Mouse (Mus musculus): Measurements from ENCODE around the gene Klf2. TPM values are rescaled to one million over a fixed set of nuclear protein-coding genes. Genes with fewer than 3 reads are reported as not detected.
A peak's percentile ranks its signal among the peaks of the same experiment; 100 is the strongest.

Klf2 gene
- polyA plus RNA-seq, 1 experiment from 2014 or later, result 2.9 TPM

GRCm38 (mm10) chr8:72353700-72354045 is 34.8 kb downstream of the Klf2 start:
- 0 out of 2 replicates have a peak overlapping the region, but pooled peaks have one; percentile 2 for H3K4me2 ChIP-seq
- H3K4me1 ChIP-seq (replicated peaks), result peaks cover 60% of the 10 kb centered on the region
- H3K27ac ChIP-seq, result peak overlapping the region; percentile 37; the same call in 1 of the 2 replicates
- no peak for DNase-seq
- no peaks in the 10 kb centered on the region for H3K9me3 ChIP-seq (replicated peaks)
- ATAC-seq (ENCODE audit: low read depth), result no peak
- no peaks in the 10 kb centered on the region for H3K27me3 ChIP-seq
- no peak overlapping the region for H3K9ac ChIP-seq
- peaks cover 23% of the 10 kb centered on the region for H3K36me3 ChIP-seq
- no peak overlapping the region for H3K4me3 ChIP-seq (replicated peaks)
- 65% methylated on average over 7 of the region's 7 CpGs for WGBS (ENCODE audit: insufficient replicate concordance)

- H3K9ac ChIP-seq, result no peak overlapping the region
- peaks cover 60% of the 10 kb centered on the region for H3K4me1 ChIP-seq (replicated peaks)
- no peak overlapping the region for H3K4me3 ChIP-seq (replicated peaks)
- 0 out of 2 replicates have a peak overlapping the region, but pooled peaks have one; percentile 2 for H3K4me2 ChIP-seq
- ATAC-seq (ENCODE audit: low read depth) (peak; percentile 47), DNase-seq (peak; percentile 11)
- no peaks in the 10 kb centered on the region for H3K9me3 ChIP-seq (replicated peaks)
- peak overlapping the region; percentile 44; the same call in 1 of the 2 replicates for H3K27ac ChIP-seq
- no peaks in the 10 kb centered on the region for H3K27me3 ChIP-seq
- peaks cover 26% of the 10 kb centered on the region for H3K36me3 ChIP-seq
- 5% methylated on average over 11 of the region's 11 CpGs for WGBS (ENCODE audit: insufficient replicate concordance)
Observed at GRCm38 (mm10) chr8:72354272-72354671, 35.4 kb downstream of the Klf2 start.

GRCm38 (mm10) chr8:72356593-72356992 is 37.8 kb downstream of the Klf2 start:
- Histone ChIP-seq H3K9ac (no peak overlapping the region), H3K27ac (no peak overlapping the region), H3K36me3 (peaks cover 39% of the 10 kb centered on the region), H3K4me3 (replicated peaks) (no peak overlapping the region), H3K27me3 (no peaks in the 10 kb centered on the region), H3K9me3 (replicated peaks) (no peaks in the 10 kb centered on the region), H3K4me1 (replicated peaks) (peaks cover 47% of the 10 kb centered on the region), H3K4me2 (no peak overlapping the region)
- no peak for DNase-seq
- WGBS (ENCODE audit: insufficient replicate concordance), result 77% methylated on average over 3 of the region's 3 CpGs
- ATAC-seq (ENCODE audit: low read depth), result no peak

GRCm38 (mm10) chr8:72360162-72360561 is 41.3 kb downstream of the Klf2 start:
- Histone ChIP-seq H3K36me3 (peaks cover 73% of the 10 kb centered on the region), H3K27me3 (no peaks in the 10 kb centered on the region), H3K9me3 (replicated peaks) (no peaks in the 10 kb centered on the region), H3K4me3 (replicated peaks) (no peak overlapping the region), H3K4me2 (no peak overlapping the region), H3K27ac (no peak overlapping the region), H3K4me1 (replicated peaks) (peaks cover 11% of the 10 kb centered on the region), H3K9ac (no peak overlapping the region)
- ATAC-seq (ENCODE audit: low read depth) (no peak), DNase-seq (no peak)

- Histone ChIP-seq H3K4me1 (replicated peaks) (no peaks in the 10 kb centered on the region), H3K27me3 (no peaks in the 10 kb centered on the region), H3K9ac (no peak overlapping the region), H3K4me3 (replicated peaks) (no peak overlapping the region), H3K27ac (no peak overlapping the region), H3K4me2 (no peak overlapping the region), H3K9me3 (replicated peaks) (no peaks in the 10 kb centered on the region), H3K36me3 (peaks cover 78% of the 10 kb centered on the region)
- no peak for ATAC-seq (ENCODE audit: low read depth)
- DNase-seq, result no peak
- WGBS (ENCODE audit: insufficient replicate concordance), result 83% methylated on average over 4 of the region's 4 CpGs
Observed at GRCm38 (mm10) chr8:72362754-72363153, 43.9 kb downstream of the Klf2 start.

- Histone ChIP-seq H3K4me1 (replicated peaks) (no peaks in the 10 kb centered on the region), H3K27ac (no peak overlapping the region), H3K36me3 (peaks cover 81% of the 10 kb centered on the region), H3K27me3 (no peaks in the 10 kb centered on the region), H3K9ac (no peak overlapping the region), H3K4me3 (replicated peaks) (no peak overlapping the region), H3K9me3 (replicated peaks) (no peaks in the 10 kb centered on the region), H3K4me2 (no peak overlapping the region)
- ATAC-seq (ENCODE audit: low read depth), result no peak
- WGBS (ENCODE audit: insufficient replicate concordance), result 76% methylated on average over 7 of the region's 7 CpGs
- no peak for DNase-seq
Observed at GRCm38 (mm10) chr8:72363457-72363856, 44.6 kb downstream of the Klf2 start.

- no peak for ATAC-seq (ENCODE audit: low read depth)
- Histone ChIP-seq H3K4me1 (replicated peaks) (no peaks in the 10 kb centered on the region), H3K27me3 (no peaks in the 10 kb centered on the region), H3K27ac (no peak overlapping the region), H3K4me2 (no peak overlapping the region), H3K9ac (no peak overlapping the region), H3K9me3 (replicated peaks) (no peaks in the 10 kb centered on the region), H3K36me3 (peaks cover 88% of the 10 kb centered on the region), H3K4me3 (replicated peaks) (no peak overlapping the region)
- DNase-seq, result no peak
- WGBS (ENCODE audit: insufficient replicate concordance), result 82% methylated on average over 2 of the region's 2 CpGs
Observed at GRCm38 (mm10) chr8:72365016-72365415, 46.2 kb downstream of the Klf2 start.

GRCm38 (mm10) chr8:72365826-72366225 is 47.0 kb downstream of the Klf2 start:
- Histone ChIP-seq H3K36me3 (peaks cover 95% of the 10 kb centered on the region), H3K27me3 (no peaks in the 10 kb centered on the region), H3K27ac (no peak overlapping the region), H3K4me2 (no peak overlapping the region), H3K9ac (no peak overlapping the region), H3K9me3 (replicated peaks) (no peaks in the 10 kb centered on the region), H3K4me3 (replicated peaks) (no peak overlapping the region), H3K4me1 (replicated peaks) (no peaks in the 10 kb centered on the region)
- DNase-seq (peak; percentile 22), ATAC-seq (ENCODE audit: low read depth) (0 out of 2 replicates have a peak, but pooled peaks have one; percentile 37)
- WGBS (ENCODE audit: insufficient replicate concordance), result 16% methylated on average over 3 of the region's 3 CpGs

- DNase-seq (no peak), ATAC-seq (ENCODE audit: low read depth) (no peak)
- Histone ChIP-seq H3K36me3 (peaks cover 96% of the 10 kb centered on the region), H3K4me3 (replicated peaks) (no peak overlapping the region), H3K9ac (no peak overlapping the region), H3K9me3 (replicated peaks) (no peaks in the 10 kb centered on the region), H3K27me3 (no peaks in the 10 kb centered on the region), H3K4me1 (replicated peaks) (no peaks in the 10 kb centered on the region), H3K4me2 (no peak overlapping the region), H3K27ac (no peak overlapping the region)
- WGBS (ENCODE audit: insufficient replicate concordance), result 87% methylated on average over 2 of the region's 2 CpGs
Observed at GRCm38 (mm10) chr8:72366435-72366834, 47.6 kb downstream of the Klf2 start.

Other genes starting within 250 kb of the Klf2 start
- 0.03 TPM in 2 replicates for gene Olfr373, start 235.9 kb upstream of the Klf2 start, polyA plus RNA-seq (2015; fragmentation: Nextera tagmentation; extraction: Ambion mirVana)
- not detected in 2 replicates for gene Olfr374, start 212.0 kb upstream of the Klf2 start, polyA plus RNA-seq (2015; fragmentation: Nextera tagmentation; extraction: Ambion mirVana)
- gene Tpm4, start 184.1 kb upstream of the Klf2 start, polyA plus RNA-seq (2015; fragmentation: Nextera tagmentation; extraction: Ambion mirVana), result 110 and 131 TPM in 2 replicates
- 75.4 and 97.2 TPM in 2 replicates for gene Rab8a, start 157.8 kb upstream of the Klf2 start, polyA plus RNA-seq (2015; fragmentation: Nextera tagmentation; extraction: Ambion mirVana)
- 0.16 and 0.29 TPM in 2 replicates for gene Hsh2d, start 129.4 kb upstream of the Klf2 start, polyA plus RNA-seq (2015; fragmentation: Nextera tagmentation; extraction: Ambion mirVana)
- gene Cib3, start 106.2 kb upstream of the Klf2 start, polyA plus RNA-seq (2015; fragmentation: Nextera tagmentation; extraction: Ambion mirVana), result not detected in 2 replicates
- gene Gm11034, start 105.4 kb upstream of the Klf2 start, polyA plus RNA-seq (2015; fragmentation: Nextera tagmentation; extraction: Ambion mirVana), result not detected in 2 replicates
- 38.8 and 43.4 TPM in 2 replicates for gene Fam32a, start 99.3 kb upstream of the Klf2 start, polyA plus RNA-seq (2015; fragmentation: Nextera tagmentation; extraction: Ambion mirVana)
- gene Ap1m1, start 79.0 kb upstream of the Klf2 start, polyA plus RNA-seq (2015; fragmentation: Nextera tagmentation; extraction: Ambion mirVana), result 64.1 and 67.7 TPM in 2 replicates
- gene Gm10282, start 13.8 kb upstream of the Klf2 start, polyA plus RNA-seq (2015; fragmentation: Nextera tagmentation; extraction: Ambion mirVana), result 8.9 and 11.2 TPM in 2 replicates
- 17.5 and 21.1 TPM in 2 replicates for gene Eps15l1, start 102.4 kb downstream of the Klf2 start, polyA plus RNA-seq (2015; fragmentation: Nextera tagmentation; extraction: Ambion mirVana)
- gene Calr3, start 124.8 kb downstream of the Klf2 start, polyA plus RNA-seq (2015; fragmentation: Nextera tagmentation; extraction: Ambion mirVana), result 0.59 and 0.93 TPM in 2 replicates
- 4.2 and 5.0 TPM in 2 replicates for gene 1700030K09Rik, start 124.8 kb downstream of the Klf2 start, polyA plus RNA-seq (2015; fragmentation: Nextera tagmentation; extraction: Ambion mirVana)
- 21.4 and 31.4 TPM in 2 replicates for gene Cherp, start 156.2 kb downstream of the Klf2 start, polyA plus RNA-seq (2015; fragmentation: Nextera tagmentation; extraction: Ambion mirVana)
- 6.1 and 6.4 TPM in 2 replicates for gene Slc35e1, start 173.6 kb downstream of the Klf2 start, polyA plus RNA-seq (2015; fragmentation: Nextera tagmentation; extraction: Ambion mirVana)
- gene Med26, start 229.2 kb downstream of the Klf2 start, polyA plus RNA-seq (2015; fragmentation: Nextera tagmentation; extraction: Ambion mirVana), result 7.9 and 8.0 TPM in 2 replicates

Data from liver, embryonic 13.5 days (tissue).